Mouse (Mus musculus): ENCODE results near the gene Vmn1r6. TPM values are rescaled to one million over a fixed set of nuclear protein-coding genes. Genes with fewer than 3 reads are reported as not detected.
"Not testable (repeated sequence)": the region's sequence is repeated elsewhere in the genome, so short reads cannot be mapped to it uniquely, and the experiment has no call there.

Vmn1r6 gene
- total RNA-seq (2017): not detected in 3 replicates

GRCm38 (mm10) chr6:56996943-56997342 lies at the start of gene Vmn1r6:
TSS of gene Vmn1r6 (plus strand) at chr6:56997243.
- ATAC-seq (replicated peaks; ENCODE audit: insufficient number of reproducible peaks, low FRiP score, low TSS enrichment, poor library complexity, severe bottlenecking): no peak

GRCm38 (mm10) chr6:56956436-56956835 lies 40.6 kb upstream of the Vmn1r6 start:
- ATAC-seq (replicated peaks; ENCODE audit: insufficient number of reproducible peaks, low FRiP score, low TSS enrichment, poor library complexity, severe bottlenecking): no peak

GRCm38 (mm10) chr6:56969973-56970372 lies 27.1 kb upstream of the Vmn1r6 start, which contains the start of gene Vmn1r5:
TSS of gene Vmn1r5 (plus strand) at chr6:56970273.
- ATAC-seq (replicated peaks; ENCODE audit: insufficient number of reproducible peaks, low FRiP score, low TSS enrichment, poor library complexity, severe bottlenecking): no peak

- ATAC-seq (replicated peaks; ENCODE audit: insufficient number of reproducible peaks, low FRiP score, low TSS enrichment, poor library complexity, severe bottlenecking): not testable (repeated sequence)
Observed at GRCm38 (mm10) chr6:57025224-57025623, 28.2 kb downstream of the Vmn1r6 start, which contains the start of gene Vmn1r7. TSS of gene Vmn1r7 (minus strand) at chr6:57025324.

- no peak for ATAC-seq (replicated peaks; ENCODE audit: insufficient number of reproducible peaks, low FRiP score, low TSS enrichment, poor library complexity, severe bottlenecking)
Observed at GRCm38 (mm10) chr6:57031984-57032383, 34.9 kb downstream of the Vmn1r6 start, which contains the start of gene Vmn1r8. TSS of gene Vmn1r8 (plus strand) at chr6:57032284.

GRCm38 (mm10) chr6:57034674-57035073 lies 37.6 kb downstream of the Vmn1r6 start:
- ATAC-seq (replicated peaks; ENCODE audit: insufficient number of reproducible peaks, low FRiP score, low TSS enrichment, poor library complexity, severe bottlenecking): no peak

Other genes with a start within 250 kb of the Vmn1r6 start
- 75.5 to 79.5 TPM (median 77.3 TPM) in 3 replicates for gene Kbtbd2, start 199.4 kb upstream of the Vmn1r6 start, total RNA-seq (2017)
- 0.29 to 1.2 TPM (median 0.32 TPM) in 3 replicates for gene Fkbp9, start 165.2 kb upstream of the Vmn1r6 start, total RNA-seq (2017)
- 38.6 to 88.2 TPM (median 56.0 TPM) in 3 replicates for gene Nt5c3, start 73.3 kb upstream of the Vmn1r6 start, total RNA-seq (2017)
- 0.19 TPM in 2 of 3 replicates, not detected in the other for gene Vmn1r4, start 73.2 kb upstream of the Vmn1r6 start, total RNA-seq (2017)
- gene Vmn1r5, start 27.0 kb upstream of the Vmn1r6 start, total RNA-seq (2017): not detected in 3 replicates
- 0.58 TPM in 1 of 3 replicates, not detected in the others for gene Vmn1r7, start 28.1 kb downstream of the Vmn1r6 start, total RNA-seq (2017)
- not detected in 3 replicates for gene Vmn1r8, start 35.0 kb downstream of the Vmn1r6 start, total RNA-seq (2017)
- gene Vmn1r9, start 69.5 kb downstream of the Vmn1r6 start, total RNA-seq (2017): not detected in 3 replicates
- not detected in 3 replicates for gene Vmn1r10, start 112.2 kb downstream of the Vmn1r6 start, total RNA-seq (2017)
- not detected in 3 replicates for gene Vmn1r11, start 136.2 kb downstream of the Vmn1r6 start, total RNA-seq (2017)
- gene Vmn1r12, start 159.7 kb downstream of the Vmn1r6 start, total RNA-seq (2017): not detected in 3 replicates
- 0.10 TPM in 1 of 3 replicates, not detected in the others for gene Vmn1r13, start 206.0 kb downstream of the Vmn1r6 start, total RNA-seq (2017)
- gene Vmn1r14, start 234.4 kb downstream of the Vmn1r6 start, total RNA-seq (2017): not detected in 3 replicates